Mouse (Mus musculus) heart, postnatal 14 days (tissue): ENCODE results near the gene Adipor1. TPM values are rescaled to one million over a fixed set of nuclear protein-coding genes. Genes with fewer than 3 reads are reported as not detected.

Experiments used
- DNase-seq, 2 experiments: peaks; one replicate each; pipeline ENCODE4 v3.0.0; 2021 to 2022
- intact Hi-C: fragments of 180-260 bp; cut with DNase I; formaldehyde crosslinking; loops from one replicate; pipeline ENCODE4 v1.15.1; 2025
- long read RNA-seq, 2 experiments: library from polyadenylated mRNA; stranded (forward); transcript quantifications; one replicate each; pipeline ENCODE4 v2.0.0; 2021
- total RNA-seq, 2 experiments: library from RNA; stranded (reverse); gene quantifications; 2 replicates each; pipeline ENCODE4 v1.2.3; 2021

Adipor1 gene
- 100 to 1,000 TPM; 137 to 142 TPM for total RNA-seq
- long read RNA-seq, experiment 1, transcript Adipor1-202 (8 exons, 3,446 nt): minor isoform, 91 of 709 reads
- long read RNA-seq, experiment 1, transcript Adipor1-201 (8 exons, 3,123 nt): major isoform, 566 of 709 reads
- long read RNA-seq, experiment 1, partial matches to known transcripts: 8 of 709 reads
- long read RNA-seq, experiment 1, other reads (novel, unspliced or antisense): 44 of 709 reads
- long read RNA-seq, experiment 2, transcript Adipor1-202 (8 exons, 3,446 nt): minor isoform, 72 of 606 reads
- long read RNA-seq, experiment 2, transcript Adipor1-201 (8 exons, 3,123 nt): major isoform, 483 of 606 reads
- long read RNA-seq, experiment 2, partial matches to known transcripts: 9 of 606 reads
- long read RNA-seq, experiment 2, other reads (novel, unspliced or antisense): 42 of 606 reads

DNA sequence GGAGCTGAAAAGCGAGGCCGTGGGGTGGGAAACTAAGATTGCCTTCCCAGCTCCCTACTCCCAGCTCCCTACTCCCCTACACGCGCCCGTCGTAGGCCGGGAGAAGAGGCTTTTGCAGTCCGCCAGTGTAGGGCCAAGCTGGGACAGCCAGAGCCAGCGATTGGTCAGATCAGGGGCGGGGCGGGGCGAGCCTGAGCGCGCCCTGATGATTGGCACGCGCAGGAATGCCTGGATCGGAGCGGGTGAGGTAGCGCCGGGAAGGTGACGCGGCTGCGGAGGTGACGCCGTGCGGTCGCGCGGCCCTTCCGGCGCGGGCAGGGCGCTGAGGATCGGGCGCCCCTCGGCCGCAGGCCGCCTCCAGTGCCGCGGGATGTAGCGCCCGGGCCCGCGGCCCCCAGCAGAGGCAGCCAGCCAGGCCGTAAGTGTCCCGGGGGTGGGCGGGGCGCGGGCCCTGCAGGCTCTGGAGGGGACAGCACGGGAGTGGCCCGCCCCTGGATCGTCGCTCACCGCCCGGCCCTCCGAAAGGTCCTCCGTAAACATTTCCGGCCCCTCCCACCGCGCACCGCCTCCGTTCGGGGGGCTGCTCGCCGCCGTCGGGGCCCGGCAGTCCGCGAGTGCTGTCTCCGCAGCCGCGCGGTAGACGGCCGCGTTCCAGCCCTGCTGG lies at the start of gene Adipor1:
Gene Adipor1 (plus strand): TSS at position 211 of the 664 bp plus-strand sequence.
- peak; percentile 96 to 97 for DNase-seq
- intact Hi-C loops: loop anchor here (5.0 kb wide), 2 partner anchors 33 to 48 kb away; no protein-coding TSS in a partner anchor

DNA sequence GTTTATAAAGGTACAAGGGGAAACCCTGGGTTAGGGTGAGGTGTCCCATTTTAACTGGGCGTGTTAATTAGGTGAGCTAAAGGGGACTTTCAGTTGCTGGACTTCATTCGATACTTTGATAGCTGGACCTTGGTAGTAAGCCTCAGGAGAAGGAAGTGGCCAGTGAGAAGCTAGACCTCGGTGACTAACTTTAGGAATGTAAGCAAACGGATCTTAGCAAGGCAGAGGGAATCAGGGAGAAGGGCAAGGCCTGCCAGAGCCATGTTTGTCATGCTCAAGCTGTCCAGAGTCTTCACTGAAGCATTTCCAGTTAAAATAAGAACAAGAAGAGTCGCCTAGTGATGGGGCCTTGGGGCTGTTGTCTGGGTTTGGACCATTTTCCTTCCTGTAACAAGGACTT lies 49.7 kb upstream of the Adipor1 start:
- intact Hi-C loops: loop anchor here (5.0 to 10.0 kb wide), 3 partner anchors 52 to 247 kb away; partner anchors contain the start of gene Adipor1
- no peak for DNase-seq

- intact Hi-C loops: loop anchor here (2.0 to 10.0 kb wide), 4 partner anchors 48 to 243 kb away; partner anchors contain the start of gene Adipor1
- peak; percentile 70 to 78 for DNase-seq
Measured at GRCm38 (mm10) chr1:134368777-134369337, 46.3 kb upstream of the Adipor1 start.

- intact Hi-C loops: no loop called here
- DNase-seq: no peak
Measured at GRCm38 (mm10) chr1:134374124-134374523, 41.1 kb upstream of the Adipor1 start.

DNA sequence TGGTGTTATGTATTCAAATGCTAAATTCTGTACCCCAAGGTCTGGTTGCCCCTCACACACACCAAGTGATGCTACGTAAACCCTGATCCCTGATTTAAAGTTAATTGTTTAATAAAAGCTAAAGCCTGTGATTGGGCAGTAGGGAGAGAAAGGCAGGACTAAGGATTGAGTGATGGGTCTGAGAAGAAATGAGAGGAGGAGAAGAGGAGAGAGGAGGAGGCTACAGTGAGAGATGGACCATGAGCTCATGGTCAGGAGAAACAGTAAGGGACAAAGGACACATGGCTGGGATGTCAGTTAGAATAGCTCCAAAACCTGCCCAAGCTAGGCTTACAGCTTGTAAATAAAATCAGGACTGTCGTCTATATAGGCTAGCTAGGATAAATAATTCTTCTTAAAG lies 34.1 kb upstream of the Adipor1 start:
- intact Hi-C loops: loop anchor here (5.0 kb wide), 1 partner anchor 36 kb away; the partner anchor contains the start of gene Adipor1
- DNase-seq: no peak

DNA sequence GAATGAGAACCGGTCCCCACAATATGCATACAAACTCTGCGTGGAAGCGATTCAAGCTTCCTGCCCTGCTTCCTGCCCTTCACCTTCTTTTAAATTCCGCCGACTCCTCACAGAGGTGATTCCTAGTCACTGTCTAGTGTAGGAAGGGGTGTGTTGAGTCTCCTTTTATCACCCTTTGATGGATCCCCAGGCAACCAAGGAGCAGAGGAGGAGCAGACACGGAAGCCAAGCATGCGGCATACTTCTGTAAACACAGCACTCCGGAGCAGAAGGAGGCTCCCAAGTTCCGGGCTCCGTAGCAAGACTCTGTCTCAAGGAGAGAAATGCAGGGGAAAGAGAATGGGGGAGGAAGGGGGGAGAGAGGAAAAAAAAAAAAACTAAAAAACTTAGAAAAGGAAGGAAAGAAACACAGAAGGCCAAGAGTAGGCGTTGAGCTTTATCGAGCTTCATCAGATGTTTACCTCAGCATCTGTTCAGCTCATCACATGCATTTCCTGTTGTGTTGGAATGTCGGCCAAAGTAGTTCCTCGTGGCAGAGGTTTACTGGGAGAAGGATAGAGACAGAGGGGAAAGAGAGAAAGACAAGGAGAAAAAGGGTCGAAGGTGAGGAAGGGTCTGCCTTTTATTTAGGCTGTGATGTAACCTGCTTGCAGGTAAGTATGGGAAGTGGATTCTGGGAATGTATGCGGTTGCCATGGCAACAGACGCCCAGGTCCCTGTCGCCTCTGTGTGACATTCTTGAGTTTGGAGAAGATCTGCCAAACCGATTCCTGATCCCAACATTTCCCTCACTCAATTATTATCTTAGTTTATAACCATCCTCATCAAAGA lies 33.2 kb upstream of the Adipor1 start:
- peak in 1 of 2 experiments; percentile 13 for DNase-seq
- intact Hi-C loops: loop anchor here (5.0 kb wide), 1 partner anchor 35 kb away; the partner anchor contains the start of gene Adipor1

GRCm38 (mm10) chr1:134384581-134384980 lies 30.6 kb upstream of the Adipor1 start:
- no peak for DNase-seq
- intact Hi-C loops: loop anchor here (5.0 kb wide), 1 partner anchor 33 kb away; the partner anchor contains the start of gene Adipor1

- DNase-seq: no peak
- intact Hi-C loops: no loop called here
Measured at GRCm38 (mm10) chr1:134385176-134385575, 30.0 kb upstream of the Adipor1 start.

DNA sequence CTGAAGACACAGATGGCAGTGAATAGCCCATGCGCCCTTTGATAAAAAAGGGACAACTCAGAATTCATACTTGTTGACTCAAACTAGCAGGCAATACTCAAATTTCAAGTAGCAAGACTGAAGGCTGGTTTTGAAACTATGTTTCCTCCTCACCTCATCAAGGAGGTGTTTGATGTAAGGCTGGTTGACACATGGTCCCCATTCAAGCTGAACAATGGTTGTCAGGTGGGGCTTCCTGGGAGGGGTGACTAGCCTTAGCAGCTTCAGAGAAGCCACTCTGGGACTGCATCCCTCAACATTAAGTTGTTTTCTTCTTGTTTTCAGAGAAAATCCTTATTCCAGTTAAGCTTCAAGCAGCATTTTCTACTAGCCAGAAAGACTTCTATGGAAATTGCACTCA lies 29.5 kb upstream of the Adipor1 start, which contains the start of gene 4933406M09Rik:
Gene 4933406M09Rik (plus strand): TSS at position 275 of the 400 bp plus-strand sequence.
- intact Hi-C loops: no loop called here
- no peak for DNase-seq

DNA sequence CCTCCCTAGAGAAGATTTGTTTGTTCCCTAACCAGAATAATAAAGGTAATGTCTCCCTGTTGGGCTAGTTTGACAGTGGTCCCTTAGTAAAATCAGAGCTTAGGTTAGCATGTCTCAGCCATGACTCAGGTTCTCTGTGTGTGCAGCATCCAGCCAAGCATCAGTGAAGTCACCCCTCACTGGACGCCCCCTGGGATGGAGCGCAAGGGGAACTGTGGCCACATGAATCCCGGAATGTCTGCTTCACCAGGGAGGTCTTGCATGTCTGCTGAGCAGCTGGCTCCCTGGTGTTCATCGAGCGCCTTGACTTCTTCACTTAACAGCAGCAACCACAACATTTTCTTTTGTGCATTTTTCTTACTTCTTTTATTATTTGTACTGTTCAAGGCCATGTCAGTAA lies 21.4 kb upstream of the Adipor1 start:
- intact Hi-C loops: no loop called here
- DNase-seq: no peak

DNA sequence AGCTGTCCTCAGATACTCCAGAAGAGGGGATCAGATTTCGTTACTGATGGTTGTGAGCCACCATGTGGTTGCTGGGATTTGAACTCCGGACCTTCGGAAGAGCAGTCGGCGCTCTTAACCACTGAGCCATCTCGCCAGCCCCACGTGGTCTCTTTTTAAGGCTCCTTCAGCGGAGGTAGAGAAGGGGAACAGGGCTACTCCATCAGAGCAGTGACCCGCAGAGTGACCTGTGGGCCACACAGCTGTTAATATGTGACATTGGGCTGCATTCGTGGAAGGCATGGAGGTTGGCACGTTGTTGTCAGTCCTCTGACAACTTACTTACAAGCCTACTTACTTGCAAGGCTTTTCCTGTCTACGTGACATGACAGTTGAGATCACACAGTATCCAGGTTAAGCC lies 17.0 kb upstream of the Adipor1 start:
- no peak for DNase-seq
- intact Hi-C loops: no loop called here

- intact Hi-C loops: no loop called here
- DNase-seq: no peak
Measured at GRCm38 (mm10) chr1:134399735-134400134, 15.4 kb upstream of the Adipor1 start.

DNA sequence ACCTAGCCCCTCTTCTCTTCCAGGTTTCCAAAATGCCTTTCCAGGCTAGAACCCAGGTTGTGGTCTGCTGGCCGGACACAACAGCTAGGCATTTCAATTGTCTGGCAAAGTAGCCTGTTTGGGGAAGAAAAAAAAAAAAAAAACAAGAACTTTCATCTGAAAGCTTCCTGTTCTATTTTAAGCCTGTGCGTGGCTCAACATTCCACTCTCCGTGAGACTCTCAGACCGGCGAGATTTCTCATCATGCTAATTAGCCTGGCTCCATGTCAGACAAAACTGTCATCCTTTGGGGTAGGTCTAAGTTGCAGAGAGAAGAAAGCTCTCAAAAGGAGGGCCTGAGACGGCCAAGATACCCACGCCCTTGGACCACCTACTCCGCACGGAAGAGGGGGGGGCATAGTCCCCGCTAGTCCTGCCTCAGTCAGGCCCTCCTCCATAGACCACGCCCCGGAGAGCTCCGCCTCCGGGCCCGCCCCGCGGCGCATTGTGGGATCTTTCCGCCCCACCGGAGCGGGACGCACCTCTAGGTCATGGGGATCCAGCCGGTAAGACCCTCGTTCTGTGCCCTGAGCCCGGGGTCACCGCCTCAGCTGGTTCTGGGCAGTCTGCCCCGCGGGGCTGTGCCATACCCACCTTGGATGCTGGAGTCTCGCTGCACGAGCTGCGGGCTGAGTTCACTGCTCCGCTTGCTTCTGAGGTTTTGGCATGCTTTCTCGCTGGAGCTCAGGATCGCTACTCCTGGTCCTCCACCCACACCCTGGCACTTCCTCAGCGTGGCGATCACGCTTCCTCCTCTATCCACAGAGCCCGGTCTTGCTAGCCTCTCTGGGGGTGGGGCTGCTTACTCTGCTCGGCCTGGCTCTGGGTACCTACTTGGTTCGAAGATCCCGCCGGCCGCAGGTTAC lies 9.4 kb upstream of the Adipor1 start, which contains the start of gene Cyb5r1:
Gene Cyb5r1 (plus strand): TSS at position 51 of the 905 bp plus-strand sequence.
- DNase-seq: peak; percentile 82 to 85
- intact Hi-C loops: loop anchor here (5.0 kb wide), 1 partner anchor 43 kb away; the partner anchor contains the start of gene Tmem183a

- intact Hi-C loops: loop anchor here (5.0 kb wide), 1 partner anchor 44 kb away; the partner anchor contains the start of gene Tmem183a
- DNase-seq: no peak
Measured at GRCm38 (mm10) chr1:134406414-134406771, 8.8 kb upstream of the Adipor1 start.

- intact Hi-C loops: loop anchor here (5.0 kb wide), 1 partner anchor 46 kb away; the partner anchor contains the start of gene Tmem183a
Measured at GRCm38 (mm10) chr1:134408080-134408479, 7.1 kb upstream of the Adipor1 start.

GRCm38 (mm10) chr1:134411706-134412629 lies 3.2 kb upstream of the Adipor1 start:
- intact Hi-C loops: no loop called here
- no peak for DNase-seq

More at GRCm38 (mm10) chr1:134408080-134408479, 7.1 kb upstream of the Adipor1 start:
- DNase-seq: no peak

- DNase-seq: no peak
- intact Hi-C loops: no loop called here
Measured at GRCm38 (mm10) chr1:134414038-134414437, 1.1 kb upstream of the Adipor1 start.
